ENCODE assay signal across 8 mouse cellular contexts in the genomic region with DNA sequence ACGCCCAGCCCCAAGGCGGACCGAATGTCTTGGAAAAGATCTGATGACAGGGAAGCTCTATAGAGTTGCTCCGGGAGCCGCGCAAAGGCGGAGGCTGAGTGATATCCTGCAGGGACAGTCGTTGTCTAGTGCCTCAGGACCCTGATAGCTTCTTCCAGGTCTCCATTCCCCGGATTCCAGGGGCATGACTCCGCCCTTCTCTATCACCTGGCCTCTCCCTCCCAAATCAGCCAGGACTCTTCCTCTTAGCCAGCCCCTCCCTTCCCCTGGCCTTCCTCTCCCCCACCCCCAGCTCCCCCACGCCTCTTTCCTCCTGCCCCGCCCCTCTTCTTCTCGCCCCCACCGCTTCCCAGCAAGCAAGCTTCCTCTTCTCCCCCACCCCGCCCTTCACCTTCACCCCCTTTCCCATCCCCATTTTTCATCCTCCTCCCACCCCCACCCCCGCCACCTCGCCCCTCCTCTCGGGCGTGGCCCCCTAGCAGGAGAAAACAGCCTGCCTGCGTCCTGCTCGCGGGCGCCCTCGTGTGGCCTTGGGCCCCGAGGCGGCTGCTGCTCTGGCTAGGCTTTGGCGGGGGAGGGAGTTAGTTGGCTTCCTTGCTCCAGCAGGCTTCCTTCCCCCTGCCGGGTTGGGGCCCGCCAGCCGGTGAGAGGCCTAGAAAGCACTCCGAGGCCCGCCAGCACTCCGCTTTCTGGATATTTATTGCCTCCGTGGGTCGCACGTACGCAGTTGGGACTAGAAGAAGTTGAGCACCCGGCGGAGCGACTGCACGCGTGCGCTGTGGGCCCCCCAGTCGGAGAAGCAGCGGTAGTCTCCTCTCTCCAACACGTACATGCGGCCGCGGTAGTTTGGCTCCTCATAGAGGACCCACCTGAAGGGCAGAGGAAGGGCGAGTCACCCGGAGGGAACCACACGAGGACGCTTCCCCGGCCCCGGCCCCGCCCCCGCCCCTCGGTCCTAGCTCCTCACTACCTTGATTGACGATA. TPM values are rescaled to one million over a fixed set of nuclear protein-coding genes. Genes with fewer than 3 reads are reported as not detected.
A peak's percentile ranks its signal among the peaks of the same experiment; 100 is the strongest.
DNase-seq lines count a peak whose midpoint lies in the region; ATAC-seq and TF ChIP-seq lines count a peak whose summit lies in the region.

No protein-coding gene starts in this region.

- peak; percentile 11 for TF ChIP-seq CTCF in E14TG2a.4 (conservative IDR thresholded peaks at IDR 0.05; ENCODE audit: low read length)
- TF ChIP-seq CTCF in liver, embryonic 14.5 days (IDR thresholded peaks at IDR 0.05; ENCODE audit: low read depth): peak; percentile 93
- peak; percentile 89 for TF ChIP-seq CTCF in stomach, postnatal 0 days (IDR thresholded peaks at IDR 0.05; ENCODE audit: low read depth)

- H3K27ac ChIP-seq in forebrain, embryonic 11.5 days (ENCODE audit: low read depth, low read length): no peak overlapping the region
- H3K27ac ChIP-seq in heart, embryonic 16.5 days (ENCODE audit: low read length): peak overlapping the region; percentile 98
- no peak overlapping the region for H3K27ac ChIP-seq in liver, embryonic 14.5 days
- H3K27ac ChIP-seq in stomach, postnatal 0 days (replicated peaks): peak overlapping the region; percentile 94

- H3K9me3 ChIP-seq in E14TG2a.4 (ENCODE audit: low read length): no peaks in the 10 kb centered on the region
- no peaks in the 10 kb centered on the region for H3K9me3 ChIP-seq in forebrain, embryonic 11.5 days (ENCODE audit: control insufficient read depth, low read length)
- no peaks in the 10 kb centered on the region for H3K9me3 ChIP-seq in heart, embryonic 16.5 days (replicated peaks; ENCODE audit: control insufficient read depth, low read length)
- no peaks in the 10 kb centered on the region for H3K9me3 ChIP-seq in liver, embryonic 14.5 days (ENCODE audit: control insufficient read depth, low read length)
- no peaks in the 10 kb centered on the region for H3K9me3 ChIP-seq in stomach, postnatal 0 days (ENCODE audit: control insufficient read depth, low read length)

- no peaks in the 10 kb centered on the region for H3K27me3 ChIP-seq in E14TG2a.4 (ENCODE audit: insufficient read depth, low read length)
- no peaks in the 10 kb centered on the region; the same call in 1 of the 2 replicates for H3K27me3 ChIP-seq in forebrain, embryonic 11.5 days (ENCODE audit: control insufficient read depth, insufficient read depth, low read length)
- no peaks in the 10 kb centered on the region for H3K27me3 ChIP-seq in heart, embryonic 16.5 days (ENCODE audit: control insufficient read depth, insufficient read depth, low read length)
- peaks cover 6% of the 10 kb centered on the region; the same call in 1 of the 2 replicates for H3K27me3 ChIP-seq in liver, embryonic 14.5 days (ENCODE audit: control insufficient read depth, insufficient read depth, low read length)
- H3K27me3 ChIP-seq in stomach, postnatal 0 days (ENCODE audit: control insufficient read depth, insufficient read depth, low read length): no peaks in the 10 kb centered on the region

- peak overlapping the region; percentile 96 for H3K4me2 ChIP-seq in forebrain, embryonic 11.5 days (ENCODE audit: low read depth, low read length, severe bottlenecking)
- H3K4me2 ChIP-seq in heart, embryonic 16.5 days (ENCODE audit: low read depth, low read length): peak overlapping the region; percentile 96
- H3K4me2 ChIP-seq in liver, embryonic 14.5 days (ENCODE audit: low read depth): peak overlapping the region; percentile 92
- peak overlapping the region; percentile 78 for H3K4me2 ChIP-seq in stomach, postnatal 0 days (replicated peaks; ENCODE audit: low read depth)

- DNase-seq in c-Kit-positive CD71-negative TER-119-negative erythroid progenitor cells, embryonic 14.5 days (ENCODE audit: low read depth): peak; percentile 75
- DNase-seq in forebrain, embryonic 11.5 days (ENCODE audit: low spot score): peak; percentile 97
- peak; percentile 89 to 94 for DNase-seq in kidney, postnatal 36 days
- peak; percentile 27 to 56 (median 36) for DNase-seq in liver, embryonic 14.5 days (ENCODE audit: low read depth in 3 of 3, low spot score in 3 of 3)
- DNase-seq in neural tube, embryonic 10.5 days (ENCODE audit: extremely low spot score, low spot score): peak; percentile 96
- DNase-seq in stomach, postnatal 0 days (ENCODE audit: low spot score): peak; percentile 96

- H3K9ac ChIP-seq in forebrain, embryonic 11.5 days (ENCODE audit: low read length): peak overlapping the region; percentile 83
- peak overlapping the region; percentile 95 for H3K9ac ChIP-seq in heart, embryonic 16.5 days (ENCODE audit: low read length)
- H3K9ac ChIP-seq in liver, embryonic 14.5 days (replicated peaks): peak overlapping the region; percentile 64
- H3K9ac ChIP-seq in stomach, postnatal 0 days (ENCODE audit: low read length): peak overlapping the region; percentile 80

- H3K4me1 ChIP-seq in E14TG2a.4 (replicated peaks; ENCODE audit: low read depth, low read length): peaks cover 66% of the 10 kb centered on the region
- peaks cover 8% of the 10 kb centered on the region; the same call in 1 of the 2 replicates for H3K4me1 ChIP-seq in forebrain, embryonic 11.5 days (replicated peaks; ENCODE audit: control insufficient read depth, insufficient read depth, low read length)
- peaks cover 23% of the 10 kb centered on the region for H3K4me1 ChIP-seq in heart, embryonic 16.5 days (ENCODE audit: control insufficient read depth, insufficient read depth, low read length)
- peaks cover 0 to 10% of the 10 kb centered on the region in 2 experiments; a peak in 3 of 4 replicates for H3K4me1 ChIP-seq in liver, embryonic 14.5 days (replicated peaks; ENCODE audit: control insufficient read depth in 2 of 2, insufficient read depth in 2 of 2, low read length in 1 of 2)
- H3K4me1 ChIP-seq in stomach, postnatal 0 days (replicated peaks; ENCODE audit: control insufficient read depth, insufficient read depth): peaks cover 7% of the 10 kb centered on the region

- TF ChIP-seq EP300 in liver, embryonic 14.5 days (IDR thresholded peaks at IDR 0.05; ENCODE audit: low read depth): no peak
- TF ChIP-seq EP300 in stomach, postnatal 0 days (optimal IDR thresholded peaks at IDR 0.05): no peak

- H3K4me3 ChIP-seq in E14TG2a.4 (replicated peaks; ENCODE audit: low read length): peak overlapping the region; percentile 81
- peak overlapping the region; percentile 57 for H3K4me3 ChIP-seq in forebrain, embryonic 11.5 days (ENCODE audit: low read depth, low read length)
- peak overlapping the region; percentile 76 for H3K4me3 ChIP-seq in heart, embryonic 16.5 days (ENCODE audit: low read length)
- H3K4me3 ChIP-seq in liver, embryonic 14.5 days (ENCODE audit: insufficient read depth in 1 of 2, low read depth in 2 of 2, low read length in 2 of 2): peak overlapping the region; percentile 49 to 58
- H3K4me3 ChIP-seq in stomach, postnatal 0 days (ENCODE audit: low read depth, low read length): peak overlapping the region; percentile 56

- 1% methylated on average over 58 of the region's 59 CpGs for WGBS in forebrain, embryonic 11.5 days
- WGBS in heart, embryonic 16.5 days: 1% methylated on average over 58 of the region's 59 CpGs
- 3% methylated on average over 59 of the region's 59 CpGs for WGBS in liver, embryonic 14.5 days (ENCODE audit: insufficient replicate concordance)
- WGBS in stomach, postnatal 0 days: 2% methylated on average over 53 of the region's 59 CpGs

- H3K36me3 ChIP-seq in E14TG2a.4 (ENCODE audit: insufficient read depth, low read length): no peaks in the 10 kb centered on the region
- no peaks in the 10 kb centered on the region for H3K36me3 ChIP-seq in forebrain, embryonic 11.5 days (ENCODE audit: control insufficient read depth, insufficient read depth, low read length)
- no peaks in the 10 kb centered on the region for H3K36me3 ChIP-seq in heart, embryonic 16.5 days (ENCODE audit: control insufficient read depth, insufficient read depth)
- no peaks in the 10 kb centered on the region for H3K36me3 ChIP-seq in liver, embryonic 14.5 days (replicated peaks; ENCODE audit: control insufficient read depth, insufficient read depth, low read depth)
- no peaks in the 10 kb centered on the region for H3K36me3 ChIP-seq in stomach, postnatal 0 days (ENCODE audit: control insufficient read depth, insufficient read depth, low read length)

- peak; percentile 84 for ATAC-seq in forebrain, embryonic 11.5 days (replicated peaks; ENCODE audit: low FRiP score)
- peak; percentile 82 for ATAC-seq in heart, embryonic 16.5 days (replicated peaks; ENCODE audit: extremely low read depth, insufficient read depth, low FRiP score)
- peak; percentile 77 for ATAC-seq in liver, embryonic 14.5 days (ENCODE audit: insufficient read depth)
- peak; percentile 81 for ATAC-seq in stomach, postnatal 0 days (ENCODE audit: low FRiP score, low TSS enrichment)

RNA-seq across cellular contexts. Expression of gene Crygn, which starts 7.2 kb away (rescaled TPM):
- polyA plus RNA-seq in forebrain, embryonic 11.5 days (2014; fragmentation: Nextera tagmentation; extraction: Ambion mirVana): not detected in 2 replicates
- polyA plus RNA-seq in heart, embryonic 16.5 days (2015; fragmentation: Nextera tagmentation; extraction: Ambion mirVana): 1.7 and 2.2 TPM in 2 replicates
- polyA plus RNA-seq in liver, embryonic 14.5 days (2012; rRNA removed): 0.06 TPM in 1 of 2 replicates, not detected in the other
- 1.2 TPM in 1 of 2 replicates, not detected in the other for polyA plus RNA-seq in liver, embryonic 14.5 days (2014; fragmentation: Nextera tagmentation; extraction: Ambion mirVana)
- 2.5 and 3.0 TPM in 2 replicates for polyA plus RNA-seq in stomach, postnatal 0 days (2015; fragmentation: Nextera tagmentation; extraction: Ambion mirVana)

RNA-seq across cellular contexts. Expression of gene Wdr86, which starts 20.1 kb away (rescaled TPM):
- 13.6 and 16.1 TPM in 2 replicates for polyA plus RNA-seq in forebrain, embryonic 11.5 days (2014; fragmentation: Nextera tagmentation; extraction: Ambion mirVana)
- polyA plus RNA-seq in heart, embryonic 16.5 days (2015; fragmentation: Nextera tagmentation; extraction: Ambion mirVana): 4.2 and 7.0 TPM in 2 replicates
- 1.4 TPM in 2 replicates for polyA plus RNA-seq in liver, embryonic 14.5 days (2012; rRNA removed)
- 1.1 and 1.5 TPM in 2 replicates for polyA plus RNA-seq in liver, embryonic 14.5 days (2014; fragmentation: Nextera tagmentation; extraction: Ambion mirVana)
- polyA plus RNA-seq in stomach, postnatal 0 days (2015; fragmentation: Nextera tagmentation; extraction: Ambion mirVana): 2.7 and 3.3 TPM in 2 replicates

Comparison
In these comparisons a context has a peak if more than half of its experiments do, and no peak if none do; other contexts are left out.
1. CTCF ChIP-seq: peak in every context shown above with its lines; median percentile 93 in liver, embryonic 14.5 days; 89 in stomach, postnatal 0 days; 11 in E14TG2a.4.
2. DNase-seq: peak in every context shown above with its lines; median percentile 97 in forebrain, embryonic 11.5 days; 96 in neural tube, embryonic 10.5 days; 96 in stomach, postnatal 0 days; 92 in kidney, postnatal 36 days; 75 in c-Kit-positive CD71-negative TER-119-negative erythroid progenitor cells, embryonic 14.5 days; 36 in liver, embryonic 14.5 days.
3. H3K27ac ChIP-seq: peak in heart, embryonic 16.5 days (single experiment) and stomach, postnatal 0 days (single experiment); none in forebrain, embryonic 11.5 days (single experiment) and liver, embryonic 14.5 days (single experiment).
4. Peak in every context shown above with its lines, with median percentiles within 50 percentile points of each other: H3K4me3 ChIP-seq, ATAC-seq, H3K4me2 ChIP-seq and H3K9ac ChIP-seq.